Mouse (Mus musculus): ENCODE results near the gene Tex26. TPM values are rescaled to one million over a fixed set of nuclear protein-coding genes. Genes with fewer than 3 reads are reported as not detected.
A peak's percentile ranks its signal among the peaks of the same experiment; 100 is the strongest.

Gene Tex26
- polyA plus RNA-seq, 1 experiment from 2014 or later: 1.4 TPM

GRCm38 (mm10) chr5:149409502-149409901 is 30.0 kb upstream of the Tex26 start:
- Histone ChIP-seq H3K4me1 (ENCODE audit: control insufficient read depth, insufficient read depth, low read length) (peaks cover 9% of the 10 kb centered on the region; the same call in 1 of the 2 replicates), H3K9ac (ENCODE audit: low read length) (no peak overlapping the region), H3K4me3 (ENCODE audit: low read depth, low read length) (no peak overlapping the region), H3K27ac (ENCODE audit: low read depth, low read length) (no peak overlapping the region), H3K4me2 (ENCODE audit: low read depth) (no peak overlapping the region), H3K36me3 (ENCODE audit: control insufficient read depth, insufficient read depth, low read length) (no peaks in the 10 kb centered on the region), H3K9me3 (ENCODE audit: control insufficient read depth, low read length) (no peaks in the 10 kb centered on the region), H3K27me3 (ENCODE audit: control insufficient read depth, insufficient read depth, low read length) (peaks cover 3% of the 10 kb centered on the region; the same call in 1 of the 2 replicates)
- DNase-seq (ENCODE audit: low spot score) (no peak), ATAC-seq (ENCODE audit: insufficient read depth, low FRiP score, low TSS enrichment) (no peak)
- 90% methylated on average over 3 of the region's 3 CpGs for WGBS

GRCm38 (mm10) chr5:149411509-149412193 is 27.8 kb upstream of the Tex26 start, which contains the start of gene Medag:
TSS of gene Medag (plus strand) at chr5:149411749.
- no peaks in the 10 kb centered on the region for H3K9me3 ChIP-seq (ENCODE audit: control insufficient read depth, low read length)
- DNase-seq (ENCODE audit: low spot score) (peak; percentile 53), ATAC-seq (ENCODE audit: insufficient read depth, low FRiP score, low TSS enrichment) (peak; percentile 69)
- no peaks in the 10 kb centered on the region for H3K36me3 ChIP-seq (ENCODE audit: control insufficient read depth, insufficient read depth, low read length)
- peak within 1 kb of the TSS; percentile 26 for H3K4me3 ChIP-seq (ENCODE audit: low read depth, low read length)
- peak within 1 kb of the TSS; percentile 61 for H3K4me2 ChIP-seq (ENCODE audit: low read depth)
- no peak within 1 kb of the TSS for H3K27ac ChIP-seq (ENCODE audit: low read depth, low read length)
- H3K4me1 ChIP-seq (ENCODE audit: control insufficient read depth, insufficient read depth, low read length): peaks cover 9% of the 10 kb centered on the region; the same call in 1 of the 2 replicates
- peaks cover 3% of the 10 kb centered on the region; the same call in 1 of the 2 replicates for H3K27me3 ChIP-seq (ENCODE audit: control insufficient read depth, insufficient read depth, low read length)
- H3K9ac ChIP-seq (ENCODE audit: low read length): peak within 1 kb of the TSS; percentile 39
- WGBS: 4% methylated on average over 38 of the region's 38 CpGs

GRCm38 (mm10) chr5:149412194-149412575 is 27.3 kb upstream of the Tex26 start:
- no peak overlapping the region for H3K27ac ChIP-seq (ENCODE audit: low read depth, low read length)

DNA sequence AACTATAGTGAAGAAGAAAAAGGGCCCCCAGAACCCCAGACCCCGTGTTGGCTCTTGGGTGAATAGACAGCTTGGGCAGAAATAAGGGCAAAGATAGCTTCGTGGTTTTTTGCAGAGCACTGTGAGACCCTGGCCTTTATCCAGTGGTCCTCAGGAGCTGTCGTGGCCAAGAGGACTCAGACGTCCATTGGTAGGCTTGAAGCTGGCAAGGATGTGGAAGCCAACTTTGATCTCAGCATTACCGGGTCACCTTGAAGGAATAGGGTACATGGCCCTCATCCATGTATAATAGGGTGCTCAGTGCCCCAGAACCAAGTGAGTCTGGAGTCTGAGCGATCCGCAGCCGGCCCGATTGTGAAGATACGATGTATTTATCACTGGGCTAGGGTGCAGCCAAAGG is 26.8 kb upstream of the Tex26 start:
- no peak overlapping the region for H3K27ac ChIP-seq (ENCODE audit: low read depth, low read length)
- H3K4me1 ChIP-seq (ENCODE audit: control insufficient read depth, insufficient read depth, low read length): peaks cover 9% of the 10 kb centered on the region; the same call in 1 of the 2 replicates
- H3K36me3 ChIP-seq (ENCODE audit: control insufficient read depth, insufficient read depth, low read length): no peaks in the 10 kb centered on the region
- H3K4me2 ChIP-seq (ENCODE audit: low read depth): no peak overlapping the region
- ATAC-seq (ENCODE audit: insufficient read depth, low FRiP score, low TSS enrichment) (no peak), DNase-seq (ENCODE audit: low spot score) (no peak)
- no peak overlapping the region for H3K9ac ChIP-seq (ENCODE audit: low read length)
- no peak overlapping the region for H3K4me3 ChIP-seq (ENCODE audit: low read depth, low read length)
- 90% methylated on average over 10 of the region's 10 CpGs for WGBS
- peaks cover 3% of the 10 kb centered on the region; the same call in 1 of the 2 replicates for H3K27me3 ChIP-seq (ENCODE audit: control insufficient read depth, insufficient read depth, low read length)
- no peaks in the 10 kb centered on the region for H3K9me3 ChIP-seq (ENCODE audit: control insufficient read depth, low read length)

More at GRCm38 (mm10) chr5:149412194-149412575, 27.3 kb upstream of the Tex26 start:
- H3K36me3 ChIP-seq (ENCODE audit: control insufficient read depth, insufficient read depth, low read length): no peaks in the 10 kb centered on the region
- H3K27me3 ChIP-seq (ENCODE audit: control insufficient read depth, insufficient read depth, low read length): peaks cover 3% of the 10 kb centered on the region; the same call in 1 of the 2 replicates
- DNase-seq (ENCODE audit: low spot score) (no peak), ATAC-seq (ENCODE audit: insufficient read depth, low FRiP score, low TSS enrichment) (0 out of 2 replicates have a peak, but pooled peaks have one; percentile 23)
- H3K4me1 ChIP-seq (ENCODE audit: control insufficient read depth, insufficient read depth, low read length): peaks cover 9% of the 10 kb centered on the region; the same call in 1 of the 2 replicates
- H3K4me2 ChIP-seq (ENCODE audit: low read depth): peak overlapping the region; percentile 61
- H3K9me3 ChIP-seq (ENCODE audit: control insufficient read depth, low read length): no peaks in the 10 kb centered on the region
- peak overlapping the region; percentile 26; the same call in 1 of the 2 replicates for H3K4me3 ChIP-seq (ENCODE audit: low read depth, low read length)
- WGBS: 38% methylated on average over 11 of the region's 11 CpGs
- H3K9ac ChIP-seq (ENCODE audit: low read length): peak overlapping the region; percentile 39

- no peak for ATAC-seq (ENCODE audit: insufficient read depth, low FRiP score, low TSS enrichment)
Observed at GRCm38 (mm10) chr5:149414369-149415167, 24.9 kb upstream of the Tex26 start.

GRCm38 (mm10) chr5:149417381-149417780 is 22.1 kb upstream of the Tex26 start:
- Histone ChIP-seq H3K4me3 (ENCODE audit: low read depth, low read length) (no peak overlapping the region), H3K9ac (ENCODE audit: low read length) (no peak overlapping the region), H3K27ac (ENCODE audit: low read depth, low read length) (no peak overlapping the region), H3K36me3 (ENCODE audit: control insufficient read depth, insufficient read depth, low read length) (no peaks in the 10 kb centered on the region), H3K9me3 (ENCODE audit: control insufficient read depth, low read length) (no peaks in the 10 kb centered on the region), H3K4me1 (ENCODE audit: control insufficient read depth, insufficient read depth, low read length) (no peaks in the 10 kb centered on the region), H3K27me3 (ENCODE audit: control insufficient read depth, insufficient read depth, low read length) (no peaks in the 10 kb centered on the region; the same call in 1 of the 2 replicates), H3K4me2 (ENCODE audit: low read depth) (no peak overlapping the region)
- DNase-seq (ENCODE audit: low spot score): no peak
- 97% methylated on average over 4 of the region's 4 CpGs for WGBS
- ATAC-seq (ENCODE audit: insufficient read depth, low FRiP score, low TSS enrichment): no peak

More at GRCm38 (mm10) chr5:149414369-149415167, 24.9 kb upstream of the Tex26 start:
- no peak overlapping the region for H3K4me3 ChIP-seq (ENCODE audit: low read depth, low read length)
- H3K27ac ChIP-seq (ENCODE audit: low read depth, low read length): no peak overlapping the region
- 88% methylated on average over 9 of the region's 9 CpGs for WGBS
- H3K4me1 ChIP-seq (ENCODE audit: control insufficient read depth, insufficient read depth, low read length): peaks cover 9% of the 10 kb centered on the region; the same call in 1 of the 2 replicates
- DNase-seq (ENCODE audit: low spot score): no peak
- H3K4me2 ChIP-seq (ENCODE audit: low read depth): no peak overlapping the region
- no peak overlapping the region for H3K9ac ChIP-seq (ENCODE audit: low read length)
- peaks cover 3% of the 10 kb centered on the region; the same call in 1 of the 2 replicates for H3K27me3 ChIP-seq (ENCODE audit: control insufficient read depth, insufficient read depth, low read length)
- no peaks in the 10 kb centered on the region for H3K9me3 ChIP-seq (ENCODE audit: control insufficient read depth, low read length)
- no peaks in the 10 kb centered on the region for H3K36me3 ChIP-seq (ENCODE audit: control insufficient read depth, insufficient read depth, low read length)

- H3K9ac ChIP-seq (ENCODE audit: low read length): no peak overlapping the region
- no peaks in the 10 kb centered on the region for H3K27me3 ChIP-seq (ENCODE audit: control insufficient read depth, insufficient read depth, low read length)
- peaks cover 8% of the 10 kb centered on the region; the same call in 1 of the 2 replicates for H3K4me1 ChIP-seq (ENCODE audit: control insufficient read depth, insufficient read depth, low read length)
- DNase-seq (ENCODE audit: low spot score) (no peak), ATAC-seq (ENCODE audit: insufficient read depth, low FRiP score, low TSS enrichment) (no peak)
- no peak overlapping the region for H3K4me3 ChIP-seq (ENCODE audit: low read depth, low read length)
- WGBS: 89% methylated on average over 3 of the region's 3 CpGs
- H3K4me2 ChIP-seq (ENCODE audit: low read depth): no peak overlapping the region
- no peaks in the 10 kb centered on the region for H3K9me3 ChIP-seq (ENCODE audit: control insufficient read depth, low read length)
- no peak overlapping the region for H3K27ac ChIP-seq (ENCODE audit: low read depth, low read length)
- no peaks in the 10 kb centered on the region for H3K36me3 ChIP-seq (ENCODE audit: control insufficient read depth, insufficient read depth, low read length)
Observed at GRCm38 (mm10) chr5:149426525-149426924, 12.9 kb upstream of the Tex26 start.

DNA sequence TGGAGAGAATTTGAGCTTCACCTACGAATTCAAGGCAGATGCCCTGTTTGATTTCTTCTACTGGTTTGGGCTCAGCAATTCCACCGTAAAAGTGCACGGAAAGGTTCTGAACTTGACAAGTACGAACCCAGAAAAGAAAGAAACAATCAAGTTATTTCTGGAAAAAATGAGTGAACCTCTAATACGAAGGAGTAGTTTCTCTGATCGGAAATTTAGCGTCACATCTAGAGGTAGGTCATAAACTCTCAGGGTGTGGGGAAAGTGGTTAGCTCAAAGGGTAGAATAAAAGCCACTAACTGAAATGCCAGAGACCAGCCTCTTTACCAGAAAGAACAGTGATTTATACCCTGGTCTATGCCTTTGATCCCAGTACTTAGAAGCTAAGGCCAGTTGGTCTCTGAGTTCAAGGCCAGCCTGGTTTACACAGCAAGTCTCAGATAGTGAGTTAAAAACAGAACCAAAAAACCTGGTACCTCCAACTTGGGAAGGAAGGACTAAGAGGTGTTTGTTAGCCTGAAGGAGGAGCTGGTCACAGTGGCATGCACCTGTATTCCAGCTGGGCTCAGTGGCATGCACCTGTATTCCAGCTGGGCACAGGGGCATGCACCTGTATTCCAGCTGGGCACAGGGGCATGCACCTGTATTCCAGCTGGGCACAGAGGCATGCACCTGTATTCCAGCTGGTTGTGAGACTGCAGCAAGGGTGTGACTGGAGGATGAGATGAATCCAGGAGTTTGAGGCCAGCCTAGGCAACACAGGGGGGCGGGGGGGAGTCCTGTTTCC is 12.0 kb upstream of the Tex26 start:
- no peak overlapping the region for H3K4me3 ChIP-seq (ENCODE audit: low read depth, low read length)
- no peak overlapping the region for H3K4me2 ChIP-seq (ENCODE audit: low read depth)
- 87% methylated on average over 8 of the region's 8 CpGs for WGBS
- H3K36me3 ChIP-seq (ENCODE audit: control insufficient read depth, insufficient read depth, low read length): no peaks in the 10 kb centered on the region
- H3K27ac ChIP-seq (ENCODE audit: low read depth, low read length): no peak overlapping the region
- no peak overlapping the region for H3K9ac ChIP-seq (ENCODE audit: low read length)
- DNase-seq (ENCODE audit: low spot score) (no peak), ATAC-seq (ENCODE audit: insufficient read depth, low FRiP score, low TSS enrichment) (no peak)
- H3K27me3 ChIP-seq (ENCODE audit: control insufficient read depth, insufficient read depth, low read length): no peaks in the 10 kb centered on the region
- no peaks in the 10 kb centered on the region for H3K9me3 ChIP-seq (ENCODE audit: control insufficient read depth, low read length)
- peaks cover 8% of the 10 kb centered on the region; the same call in 1 of the 2 replicates for H3K4me1 ChIP-seq (ENCODE audit: control insufficient read depth, insufficient read depth, low read length)

All from neural tube, embryonic 11.5 days (tissue).